In genomic region chr1:191470190-191470985, GRCm38 (mm10) we compare ENCODE assay signal across 8 mouse cellular contexts.
DNase-seq lines count a peak whose midpoint lies in the region; ATAC-seq lines count a peak whose summit lies in the region.

No protein-coding gene starts in this region.

- H3K4me3 ChIP-seq in hindbrain, embryonic 13.5 days = no peak overlapping the region
- H3K4me3 ChIP-seq in hindbrain, embryonic 11.5 days (ENCODE audit: low read depth, low read length) = no peak overlapping the region
- H3K4me3 ChIP-seq in embryonic facial prominence, embryonic 15.5 days (replicated peaks) = no peak overlapping the region
- H3K4me3 ChIP-seq in neural tube, embryonic 15.5 days (replicated peaks) = no peak overlapping the region

- no peaks in the 10 kb centered on the region for H3K9me3 ChIP-seq in hindbrain, embryonic 13.5 days
- H3K9me3 ChIP-seq in hindbrain, embryonic 11.5 days (ENCODE audit: control insufficient read depth, low read length) = no peaks in the 10 kb centered on the region
- H3K9me3 ChIP-seq in embryonic facial prominence, embryonic 15.5 days (replicated peaks) = no peaks in the 10 kb centered on the region
- no peaks in the 10 kb centered on the region for H3K9me3 ChIP-seq in neural tube, embryonic 15.5 days (replicated peaks)

- H3K36me3 ChIP-seq in hindbrain, embryonic 13.5 days = no peaks in the 10 kb centered on the region
- no peaks in the 10 kb centered on the region for H3K36me3 ChIP-seq in hindbrain, embryonic 11.5 days (ENCODE audit: control insufficient read depth, insufficient read depth, low read length)
- no peaks in the 10 kb centered on the region for H3K36me3 ChIP-seq in embryonic facial prominence, embryonic 15.5 days
- H3K36me3 ChIP-seq in neural tube, embryonic 15.5 days = no peaks in the 10 kb centered on the region

- ATAC-seq in hindbrain, embryonic 13.5 days (ENCODE audit: low FRiP score) = peak; percentile 54; the same call in 1 of the 2 replicates
- no peak for ATAC-seq in hindbrain, embryonic 11.5 days (ENCODE audit: low FRiP score)
- peak; percentile 75; the same call in 1 of the 2 replicates for ATAC-seq in embryonic facial prominence, embryonic 15.5 days (ENCODE audit: insufficient number of reproducible peaks, low FRiP score, low TSS enrichment, low read depth)
- ATAC-seq in neural tube, embryonic 15.5 days (ENCODE audit: low FRiP score) = peak; percentile 81
- no peak for ATAC-seq in inflammation-experienced regulatory T-cells, adult 6 months
- ATAC-seq in activated CD4-positive, CD25-positive, alpha-beta regulatory T cell, adult 4 months = no peak

- H3K4me1 ChIP-seq in hindbrain, embryonic 13.5 days (replicated peaks) = peaks cover 16% of the 10 kb centered on the region
- H3K4me1 ChIP-seq in hindbrain, embryonic 11.5 days (replicated peaks; ENCODE audit: control insufficient read depth, insufficient read depth, low read length) = no peaks in the 10 kb centered on the region
- peaks cover 11% of the 10 kb centered on the region for H3K4me1 ChIP-seq in embryonic facial prominence, embryonic 15.5 days
- peaks cover 18% of the 10 kb centered on the region for H3K4me1 ChIP-seq in neural tube, embryonic 15.5 days

- DNase-seq in hindbrain, embryonic 11.5 days (ENCODE audit: low spot score) = no peak
- peak; percentile 40 to 45 for DNase-seq in heart, postnatal 14 days
- DNase-seq in left cerebral cortex, postnatal 14 days (ENCODE audit: low spot score in 2 of 2) = peak; percentile 69 to 90

- H3K4me2 ChIP-seq in hindbrain, embryonic 13.5 days = no peak overlapping the region
- H3K4me2 ChIP-seq in hindbrain, embryonic 11.5 days (replicated peaks; ENCODE audit: low read depth, low read length) = no peak overlapping the region
- 0 out of 2 replicates have a peak overlapping the region, but pooled peaks have one; percentile 12 for H3K4me2 ChIP-seq in embryonic facial prominence, embryonic 15.5 days (replicated peaks)
- H3K4me2 ChIP-seq in neural tube, embryonic 15.5 days = peak overlapping the region; percentile 9; the same call in 1 of the 2 replicates

- intact Hi-C loops in heart, postnatal 14 days (cut with DNase I) = no loop called here
- intact Hi-C loops in left cerebral cortex, postnatal 14 days (cut with DNase I) = loop anchor here (2.0 to 5.0 kb wide), 2 partner anchors 56 to 72 kb away; no protein-coding TSS in a partner anchor

- 37% methylated on average over 13 of the region's 13 CpGs for WGBS in hindbrain, embryonic 13.5 days
- WGBS in hindbrain, embryonic 11.5 days = 40% methylated on average over 13 of the region's 13 CpGs
- 26% methylated on average over 13 of the region's 13 CpGs for WGBS in embryonic facial prominence, embryonic 15.5 days
- WGBS in neural tube, embryonic 15.5 days = 24% methylated on average over 13 of the region's 13 CpGs

- H3K27me3 ChIP-seq in hindbrain, embryonic 13.5 days = no peaks in the 10 kb centered on the region
- H3K27me3 ChIP-seq in hindbrain, embryonic 11.5 days (ENCODE audit: control insufficient read depth, insufficient read depth, low read length) = no peaks in the 10 kb centered on the region
- no peaks in the 10 kb centered on the region for H3K27me3 ChIP-seq in embryonic facial prominence, embryonic 15.5 days
- H3K27me3 ChIP-seq in neural tube, embryonic 15.5 days (replicated peaks) = no peaks in the 10 kb centered on the region

- H3K9ac ChIP-seq in hindbrain, embryonic 13.5 days = no peak overlapping the region
- no peak overlapping the region for H3K9ac ChIP-seq in hindbrain, embryonic 11.5 days (ENCODE audit: low read depth, low read length)
- no peak overlapping the region for H3K9ac ChIP-seq in embryonic facial prominence, embryonic 15.5 days
- no peak overlapping the region for H3K9ac ChIP-seq in neural tube, embryonic 15.5 days (replicated peaks)

- H3K27ac ChIP-seq in hindbrain, embryonic 13.5 days = peak overlapping the region; percentile 74
- H3K27ac ChIP-seq in hindbrain, embryonic 11.5 days (ENCODE audit: low read depth, low read length) = no peak overlapping the region
- H3K27ac ChIP-seq in embryonic facial prominence, embryonic 15.5 days (replicated peaks) = peak overlapping the region; percentile 69
- peak overlapping the region; percentile 48 for H3K27ac ChIP-seq in neural tube, embryonic 15.5 days (replicated peaks)

Comparison
In these comparisons a context has a peak if more than half of its experiments do, and no peak if none do; other contexts are left out.
1. ATAC-seq: peak in hindbrain, embryonic 13.5 days (single experiment), embryonic facial prominence, embryonic 15.5 days (single experiment) and neural tube, embryonic 15.5 days (single experiment); none in hindbrain, embryonic 11.5 days (single experiment), inflammation-experienced regulatory T-cells, adult 6 months (single experiment) and activated CD4-positive, CD25-positive, alpha-beta regulatory T cell, adult 4 months (single experiment).
2. H3K4me2 ChIP-seq: peak in embryonic facial prominence, embryonic 15.5 days (single experiment) and neural tube, embryonic 15.5 days (single experiment); none in hindbrain, embryonic 13.5 days (single experiment) and hindbrain, embryonic 11.5 days (single experiment).